Mouse (Mus musculus) CD4-positive, CD25-positive, alpha-beta regulatory T cell, adult 4 months (primary cell): ENCODE results near the gene Fgf11. TPM values are rescaled to one million over a fixed set of nuclear protein-coding genes. Genes with fewer than 3 reads are reported as not detected.

ENCODE experiments used
- ATAC-seq: one replicate; pipeline ENCODE4 v1.8.0; 2017
- polyA plus RNA-seq, 2 experiments: library from polyadenylated mRNA; unstranded; fragments of 100-300 nt; shearing (Covaris generic); gene quantifications; one replicate each; pipeline ENCODE4 v1.2.1; 2017

The Fgf11 gene
- polyA plus RNA-seq, 2 experiments from 2014 or later, result not detected

DNA sequence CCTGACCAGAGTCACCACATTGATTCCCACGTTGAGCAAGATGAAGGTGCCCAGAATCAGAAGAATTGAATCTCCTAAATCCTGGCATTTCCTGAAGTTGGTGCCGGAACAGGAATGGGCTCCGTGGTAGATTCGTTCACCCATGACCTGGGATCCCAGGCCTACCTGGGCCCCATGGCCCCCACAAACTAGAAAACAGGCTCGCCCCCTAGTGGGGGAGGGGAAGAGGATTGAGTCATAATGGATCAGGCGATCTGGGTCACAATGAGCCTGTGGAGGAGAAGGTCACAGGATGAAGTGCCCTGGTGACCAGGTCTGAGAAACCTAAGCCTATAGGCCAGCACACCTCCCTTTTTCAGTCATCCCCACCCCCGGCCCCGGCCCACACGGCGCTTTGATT lies 13.5 kb upstream of the Fgf11 start, which contains the start of gene Gm39566:
Gene Gm39566 (minus strand): TSS at position 144 of the 400 bp plus-strand sequence.
- ATAC-seq, result no peak

DNA sequence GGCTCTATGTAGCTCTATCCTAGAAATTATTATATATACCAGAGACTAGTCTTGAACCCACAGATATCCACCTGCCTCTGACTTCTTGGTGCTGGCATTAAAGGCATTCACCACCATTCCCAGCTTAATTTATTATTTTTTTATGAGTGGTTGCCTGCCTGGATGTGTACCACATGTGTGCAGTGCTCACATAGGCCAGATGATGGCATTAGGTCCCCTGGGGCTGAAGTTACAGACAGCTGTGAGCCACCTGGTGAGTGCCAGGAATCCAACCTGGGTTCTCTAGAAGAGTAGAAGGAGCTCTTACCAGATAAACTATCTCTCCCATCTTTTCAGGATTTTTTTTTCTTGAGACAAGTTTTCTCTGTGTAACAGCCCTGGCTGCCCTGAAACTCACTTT lies 8.6 kb upstream of the Fgf11 start:
- no peak for ATAC-seq

DNA sequence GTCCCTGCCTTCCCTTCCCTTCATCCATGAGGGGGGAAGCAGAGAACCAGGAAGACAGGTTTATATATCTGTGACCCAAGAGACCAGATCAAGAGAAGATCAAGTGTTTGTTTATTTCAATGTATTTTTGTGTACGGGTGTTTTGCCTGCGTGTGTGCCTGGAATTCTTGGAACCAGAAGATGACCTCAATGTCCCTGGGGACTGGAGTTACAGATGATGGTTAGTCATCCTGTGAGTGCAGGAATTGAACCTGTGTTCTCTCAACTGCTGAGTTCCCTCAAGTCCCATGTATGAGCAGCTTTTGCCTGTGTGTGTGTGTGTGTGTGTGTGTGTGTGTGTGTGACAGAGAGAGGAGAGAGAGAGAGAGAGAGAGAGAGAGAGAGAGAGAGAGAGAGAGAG lies 6.0 kb upstream of the Fgf11 start:
- ATAC-seq, result no peak

GRCm38 (mm10) chr11:69806378-69806777 lies 4.7 kb upstream of the Fgf11 start:
- no peak for ATAC-seq

DNA sequence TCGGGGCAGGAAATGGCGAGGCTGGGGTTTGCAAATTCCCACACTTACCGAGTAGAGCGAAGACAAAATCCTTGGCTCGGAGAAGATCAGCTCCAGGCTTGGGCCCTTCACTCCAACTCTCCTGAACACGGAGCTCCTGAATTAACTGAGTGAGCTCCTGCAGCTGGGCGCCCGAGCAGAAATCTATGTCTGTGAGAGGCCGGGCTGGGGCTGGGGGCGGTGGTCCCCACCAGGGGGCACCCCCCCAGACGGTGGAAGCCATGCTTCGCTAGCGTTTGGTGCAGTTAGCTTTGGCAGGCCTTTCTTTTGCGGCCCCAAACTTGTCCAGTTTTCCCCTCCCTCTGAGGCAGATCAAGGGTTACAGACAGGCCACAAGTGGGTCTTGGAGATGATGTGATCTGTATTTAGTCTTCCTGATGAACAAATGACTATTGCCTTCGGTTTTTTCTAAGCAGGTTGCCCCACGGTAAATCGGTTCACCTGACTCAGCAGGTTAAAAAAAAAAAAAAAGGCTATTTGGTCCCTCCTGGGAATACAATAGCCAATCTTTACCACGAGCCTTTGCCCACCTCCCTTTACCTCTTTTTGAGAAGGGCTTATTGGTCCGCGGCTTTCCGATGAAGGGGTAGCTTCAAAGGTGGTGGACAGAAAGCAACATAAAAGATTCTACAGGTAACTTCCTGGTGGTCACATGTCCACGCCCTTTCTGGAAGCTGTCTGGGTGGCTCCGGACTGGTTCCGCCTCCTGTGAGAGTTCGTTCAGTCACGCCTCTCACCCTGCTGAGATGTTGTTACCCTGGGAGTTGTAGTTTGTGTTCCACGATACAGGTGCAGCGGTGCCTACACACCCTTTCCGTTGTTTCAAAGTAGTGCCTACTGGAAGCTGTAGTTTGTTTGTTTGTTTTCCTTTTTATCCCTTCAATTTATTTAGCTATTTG lies 3.6 kb upstream of the Fgf11 start, which contains the start of gene Tmem102:
Gene Tmem102 (minus strand): TSS at position 653 of the 938 bp plus-strand sequence.
- no peak for ATAC-seq

DNA sequence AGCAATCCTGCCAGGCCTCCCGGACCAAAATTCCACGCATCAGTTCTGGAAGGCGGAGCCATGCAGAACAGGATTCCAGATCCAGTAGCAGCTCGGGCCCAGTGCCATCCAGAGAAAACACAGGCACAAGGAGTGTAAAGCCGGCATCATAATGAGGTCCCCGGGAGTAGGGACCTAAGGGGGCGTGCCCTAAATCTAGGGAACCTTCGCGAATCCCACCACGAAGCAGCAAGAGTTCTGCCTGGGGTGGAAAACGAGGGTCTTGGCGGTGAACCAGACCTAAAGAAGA lies 2.9 kb upstream of the Fgf11 start:
- ATAC-seq, result no peak

DNA sequence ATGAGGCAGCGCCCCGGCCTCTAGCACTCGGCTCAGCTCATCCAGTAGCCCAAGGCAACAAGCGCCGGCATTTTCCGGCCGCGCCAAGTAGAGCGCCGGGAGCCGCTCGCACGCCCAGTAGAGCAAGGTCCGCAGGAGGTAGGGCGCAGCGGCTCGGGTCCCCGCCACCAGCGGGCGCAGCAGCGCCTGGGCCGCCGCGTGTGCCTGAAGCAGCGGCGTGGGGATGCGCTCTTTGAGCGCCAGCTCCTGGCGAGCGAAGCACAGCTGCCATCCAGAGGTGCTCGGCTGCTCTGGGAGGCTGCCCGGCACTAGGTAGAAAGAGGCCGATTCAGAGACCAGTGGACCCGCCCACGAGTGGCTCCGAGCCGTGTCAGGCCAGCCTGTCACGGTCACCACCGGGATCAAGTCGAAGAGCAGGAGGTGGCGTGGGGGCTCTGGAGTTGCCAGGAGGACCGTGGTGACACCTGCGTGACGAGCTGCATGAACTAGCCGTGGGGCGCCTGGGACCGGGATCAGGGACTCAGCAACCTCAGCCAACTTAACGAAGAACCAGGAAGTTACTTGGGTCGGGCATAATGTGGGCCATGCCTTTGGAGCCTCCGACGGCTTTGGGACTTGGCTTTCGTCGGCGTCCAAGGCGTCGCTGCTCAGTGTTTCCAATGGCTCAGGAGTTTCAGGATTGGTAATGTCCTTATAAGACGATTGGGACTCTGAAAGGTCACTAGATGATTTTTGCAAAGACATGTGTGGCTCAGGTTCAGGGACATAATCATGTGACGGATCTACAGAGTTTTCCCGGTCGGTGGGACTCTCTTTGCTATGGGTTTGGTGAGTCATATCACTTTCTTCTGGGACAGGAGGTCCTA lies 2.4 kb upstream of the Fgf11 start:
- peak; percentile 67 for ATAC-seq

DNA sequence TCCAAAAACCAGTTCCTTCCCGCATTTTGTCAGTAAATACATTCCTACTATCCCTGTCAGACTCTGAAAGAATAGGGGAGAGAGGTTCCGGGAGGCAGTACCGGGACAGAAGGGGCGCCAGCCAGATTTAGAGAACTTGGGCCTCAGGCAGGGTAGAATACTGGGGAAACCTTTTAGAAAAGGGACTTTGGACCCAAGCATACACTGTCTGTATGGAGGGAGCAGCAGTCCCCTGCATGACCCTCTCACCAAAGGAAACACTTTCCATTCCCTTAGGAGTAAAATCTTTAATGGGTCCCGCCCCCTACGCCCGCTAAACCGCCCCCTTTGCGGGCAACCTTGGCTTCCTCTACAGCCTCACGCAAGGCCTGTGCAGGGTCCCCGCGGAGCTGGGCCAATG lies 1.7 kb upstream of the Fgf11 start:
- no peak for ATAC-seq

GRCm38 (mm10) chr11:69802648-69803105 lies 1.0 kb upstream of the Fgf11 start:
- peak; percentile 54 for ATAC-seq

DNA sequence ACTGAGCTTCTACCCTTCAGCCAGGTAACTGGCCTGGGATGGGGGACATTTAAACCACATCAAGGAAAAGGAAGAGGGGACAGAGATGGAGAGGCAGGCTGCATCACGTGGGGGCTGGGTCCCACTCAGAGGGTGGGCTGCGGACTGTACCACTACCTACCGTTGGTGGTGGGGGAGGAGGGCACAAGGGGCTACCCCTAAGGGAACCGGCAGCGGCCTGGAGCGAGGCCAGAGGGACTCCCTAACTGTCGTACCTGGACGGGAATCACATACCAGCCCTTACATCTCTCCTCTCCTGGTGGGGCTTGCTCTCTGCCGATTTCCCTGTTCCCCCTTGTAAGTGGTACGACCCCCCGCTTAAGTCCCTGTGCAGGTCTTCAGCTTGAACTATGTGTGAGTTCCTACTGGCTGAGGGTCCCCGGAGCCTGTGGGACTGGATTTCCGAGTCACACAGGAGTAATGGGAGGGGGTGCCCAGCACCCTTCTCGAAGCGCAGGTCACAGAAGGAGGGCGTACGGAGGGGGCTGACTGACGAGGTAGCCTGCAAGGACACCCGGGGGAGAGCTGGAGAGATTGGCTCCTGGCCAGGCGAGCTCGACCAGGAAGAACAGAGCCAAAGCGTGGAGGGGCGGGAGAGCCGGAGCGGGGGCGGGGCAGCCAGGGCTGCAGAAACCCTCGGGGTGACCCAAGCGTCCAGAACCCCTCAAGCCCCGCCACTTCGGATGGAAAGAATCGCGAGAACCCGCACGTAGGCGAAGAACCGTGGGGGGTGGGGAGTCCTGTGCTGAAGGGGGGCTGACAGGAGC lies 1.1 kb downstream of the Fgf11 start:
- no peak for ATAC-seq

DNA sequence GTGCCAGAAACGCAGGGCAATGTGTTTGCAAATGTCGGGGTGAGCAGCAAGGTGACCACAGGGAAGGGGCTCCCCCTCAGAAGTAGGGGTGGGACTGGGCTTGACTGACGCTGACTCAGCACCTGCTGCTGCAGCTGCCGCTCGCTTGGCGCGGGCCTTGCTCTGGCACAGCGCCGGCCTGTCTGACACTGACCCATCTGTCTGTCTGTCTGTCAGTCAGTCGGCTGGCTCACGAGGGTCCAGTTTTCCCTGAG lies 1.6 kb downstream of the Fgf11 start:
- ATAC-seq, result no peak

- no peak for ATAC-seq
Measured at GRCm38 (mm10) chr11:69799394-69800137, 2.1 kb downstream of the Fgf11 start.

DNA sequence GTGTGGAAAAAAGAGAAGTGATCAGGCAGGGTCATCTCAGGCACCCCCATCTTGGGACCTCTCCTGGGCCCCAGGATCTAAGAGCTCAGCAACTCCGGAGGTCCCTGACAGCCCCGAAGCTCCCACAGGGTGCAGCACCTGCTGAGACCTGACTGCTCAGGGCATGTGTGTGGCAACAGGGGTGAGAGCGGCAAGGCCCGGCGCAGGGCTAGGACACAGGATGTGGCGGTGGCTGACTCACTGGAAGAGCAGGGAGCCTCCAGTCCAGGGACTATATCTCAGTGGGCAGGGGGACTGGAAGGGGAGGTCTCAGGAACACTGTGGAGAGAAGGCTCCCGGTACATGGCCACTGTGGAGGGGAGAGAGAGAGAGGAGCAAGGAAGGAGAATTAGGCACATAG lies 3.7 kb downstream of the Fgf11 start:
- no peak for ATAC-seq

DNA sequence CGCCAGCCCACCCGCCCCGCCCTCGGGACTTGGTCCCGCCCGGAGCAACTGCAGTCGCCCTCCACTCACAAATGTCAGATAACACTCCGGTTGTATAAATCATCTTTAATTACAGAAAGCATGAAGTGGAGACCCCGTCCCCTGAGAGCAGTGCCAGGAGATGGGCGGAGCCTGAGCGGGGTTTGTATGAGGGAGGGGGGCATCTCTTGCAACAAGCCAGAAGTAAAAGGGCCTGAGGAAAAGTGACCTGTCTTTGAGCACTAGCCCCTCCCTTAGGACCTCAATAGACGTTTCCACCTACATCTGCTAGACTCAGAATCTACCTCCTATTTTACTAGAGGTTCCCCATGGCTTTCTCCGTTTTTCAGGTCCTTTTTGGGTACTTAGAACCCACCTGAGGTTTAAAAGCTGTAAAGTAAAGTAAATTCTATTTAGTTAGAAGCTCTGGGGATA lies 5.6 kb downstream of the Fgf11 start:
- ATAC-seq, result no peak

DNA sequence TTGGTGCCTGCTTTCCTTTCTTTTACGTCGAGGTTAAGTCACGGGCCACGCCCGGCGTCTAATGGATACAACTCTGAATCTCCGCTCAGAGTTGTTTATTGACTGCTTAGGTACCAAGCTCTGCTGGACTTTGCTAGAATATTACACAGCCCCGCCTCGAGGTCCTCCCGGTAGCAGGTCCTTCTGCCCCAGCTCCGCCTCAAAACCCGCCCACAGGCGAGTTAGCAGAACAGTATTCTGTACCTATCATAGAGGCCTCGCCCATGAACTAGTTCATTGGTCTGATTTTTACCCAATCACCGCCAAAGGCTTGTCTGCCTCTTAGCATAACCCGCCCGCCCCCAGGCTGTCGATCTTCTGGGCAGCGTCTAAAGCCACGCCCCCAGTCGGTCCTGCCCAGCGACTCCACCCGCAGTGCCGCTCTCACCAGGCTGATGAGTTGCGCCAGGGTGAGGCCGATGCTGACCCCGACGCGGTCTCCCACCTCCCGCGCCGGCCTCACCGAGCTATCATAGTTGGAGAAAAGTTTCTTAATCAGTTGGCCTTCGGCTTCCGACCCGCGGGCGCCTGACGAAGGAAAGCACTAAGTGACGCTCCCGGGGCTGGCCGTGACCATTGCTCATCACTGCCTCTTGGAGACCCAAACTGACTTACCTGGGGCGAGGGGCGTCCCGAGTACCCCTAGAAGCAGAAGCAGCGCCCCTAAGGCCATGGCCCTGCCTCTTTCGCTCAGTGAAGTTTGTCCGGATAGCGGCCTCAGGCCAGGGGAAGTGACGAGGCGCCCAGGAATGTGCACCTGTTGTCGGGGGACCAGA lies 6.3 kb downstream of the Fgf11 start, which contains the start of gene Chrnb1:
Gene Chrnb1 (minus strand): TSS at position 776 of the 815 bp plus-strand sequence.
- peak; percentile 100 for ATAC-seq

- no peak for ATAC-seq
Measured at GRCm38 (mm10) chr11:69793429-69793828, 8.2 kb downstream of the Fgf11 start.

GRCm38 (mm10) chr11:69791420-69791819 lies 10.2 kb downstream of the Fgf11 start:
- no peak for ATAC-seq

GRCm38 (mm10) chr11:69789431-69789830 lies 12.2 kb downstream of the Fgf11 start:
- no peak for ATAC-seq

DNA sequence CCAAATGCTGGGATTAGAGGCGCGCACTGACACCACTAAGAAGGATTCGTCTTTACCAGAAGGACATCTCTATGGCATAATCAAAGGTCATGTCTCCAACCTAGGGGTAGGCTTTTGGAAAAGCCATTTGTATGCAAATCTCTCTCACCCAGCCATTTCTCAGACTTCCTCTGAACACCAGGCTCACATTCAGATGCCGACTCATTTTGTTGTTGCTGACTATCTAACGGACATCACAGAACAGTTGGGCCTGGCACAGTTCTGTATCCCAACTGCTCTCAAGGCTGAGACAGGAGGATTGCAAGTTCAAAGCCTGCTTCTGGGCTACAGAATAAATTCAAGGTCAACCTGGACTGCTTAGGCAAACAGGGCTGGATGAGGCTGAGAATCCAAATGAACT lies 14.4 kb downstream of the Fgf11 start:
- no peak for ATAC-seq

DNA sequence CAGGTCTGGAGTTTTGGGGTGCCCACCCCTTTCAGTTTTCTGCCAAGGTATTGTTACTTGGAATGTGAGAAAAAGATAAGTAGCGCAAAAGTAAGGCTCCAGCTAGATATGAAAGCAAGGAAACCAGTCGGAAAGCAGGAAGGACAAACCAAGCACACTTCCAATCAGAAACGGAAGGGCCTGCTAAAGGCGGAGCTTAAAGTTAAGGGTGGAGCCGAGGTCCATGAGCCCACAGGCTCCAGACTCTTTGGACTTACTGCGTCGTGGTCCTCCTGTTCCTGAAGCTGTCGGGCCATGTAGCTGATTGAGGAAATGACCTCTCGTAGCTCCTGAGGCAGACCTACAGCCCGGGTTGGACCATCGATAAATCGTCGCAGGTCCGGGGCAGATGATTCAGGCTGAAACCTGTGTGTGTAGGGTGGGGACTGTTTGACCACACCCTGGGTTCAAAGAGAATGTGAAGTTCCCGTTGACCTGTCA lies 16.8 kb downstream of the Fgf11 start:
- no peak for ATAC-seq

DNA sequence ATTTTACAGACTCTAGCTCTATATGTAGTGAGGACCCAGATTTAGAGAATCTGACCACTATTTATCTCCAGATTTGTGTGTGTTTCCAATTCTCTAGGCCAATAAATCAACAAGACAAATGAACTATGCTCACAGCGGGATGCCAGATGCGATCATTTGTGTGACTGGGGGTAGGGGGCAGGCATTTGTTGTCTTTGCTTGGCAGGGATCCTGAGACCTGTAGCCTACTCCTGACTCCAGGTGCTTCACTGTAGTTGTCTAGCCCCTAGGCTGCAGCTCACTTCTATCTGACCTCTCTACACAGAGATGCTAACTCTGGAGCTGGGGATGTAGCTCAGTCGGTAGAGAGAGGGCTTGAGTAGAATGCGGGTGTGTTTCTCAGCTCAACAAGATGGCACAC lies 19.8 kb downstream of the Fgf11 start:
- ATAC-seq, result no peak
